Mouse (Mus musculus) liver, embryonic 14.5 days (tissue): ENCODE measurements at regions not wholly inside any gene's neighbourhood (a gene's known extent, or its start where the extent isn't known, plus 50 kb on each side); places are given as distances from the start of the nearest gene placed in this dataset.

Source experiments
- ATAC-seq: fragments of 200-750 bp; cut with Nextera tagmentation; 2 replicates; pipeline ENCODE4 v1.8.0; 2017; ENCODE audit warnings: moderate number of reproducible peaks, mild to moderate bottlenecking, moderate library complexity; ENCODE audit not compliant: insufficient read depth
- DNase-seq, 3 experiments: peaks; one replicate each; pipeline ENCODE4 v3.0.0-alpha.2; 2012 to 2013; ENCODE audit warnings: low read depth in 3 of 3, low spot score in 3 of 3
- H3K27ac ChIP-seq: fragments of 300-500 bp; sonication (generic); 2 replicates; pipeline ENCODE4 v1.5.1; 2014; ENCODE audit warnings: moderate library complexity, mild to moderate bottlenecking, control low read depth, inconsistent platforms
- H3K27me3 ChIP-seq: fragments of 300-500 bp; sonication (generic); 2 replicates; pipeline ENCODE4 v1.6.1; 2014; ENCODE audit warnings: mild to moderate bottlenecking, low read length, moderate library complexity; ENCODE audit not compliant: control insufficient read depth, insufficient read depth
- H3K36me3 ChIP-seq: fragments of 300-500 bp; sonication (generic); replicated peaks from 2 replicates; pipeline ENCODE4 v1.6.1; 2014; ENCODE audit warnings: low read depth; ENCODE audit not compliant: control insufficient read depth, insufficient read depth
- H3K4me1 ChIP-seq, 2 experiments: fragments of 200-500 bp in 1 of 2; fragments of 300-500 bp in 1 of 2; sonication (generic) in 1 of 2; replicated peaks; 2 replicates each; pipeline ENCODE4 v1.6.1; 2012 to 2014; ENCODE audit warnings: antibody characterized with exemption in 1 of 2, inconsistent platforms in 1 of 2, low read length in 1 of 2; ENCODE audit not compliant: control insufficient read depth in 2 of 2, insufficient read depth in 2 of 2
- H3K4me2 ChIP-seq: fragments of 300-500 bp; sonication (generic); 2 replicates; pipeline ENCODE4 v1.6.1; 2014; ENCODE audit warnings: low read depth, mild to moderate bottlenecking, control low read depth, moderate library complexity
- H3K4me3 ChIP-seq, 2 experiments: fragments of 200-500 bp in 1 of 2; fragments of 300-500 bp in 1 of 2; sonication (generic) in 1 of 2; 2 replicates each; pipeline ENCODE4 v1.5.1; 2012 to 2014; ENCODE audit warnings: low read depth in 2 of 2, low read length in 2 of 2, mild to moderate bottlenecking in 2 of 2, control low read depth in 1 of 2, inconsistent platforms in 1 of 2, moderate library complexity in 1 of 2; ENCODE audit not compliant: insufficient read depth in 1 of 2
- H3K9ac ChIP-seq: fragments of 300-500 bp; sonication (generic); replicated peaks from 2 replicates; pipeline ENCODE4 v1.6.1; 2014; ENCODE audit warnings: mild to moderate bottlenecking, control low read depth, moderate library complexity
- H3K9me3 ChIP-seq: fragments of 300-500 bp; sonication (generic); 2 replicates; pipeline ENCODE4 v1.6.1; 2016; ENCODE audit warnings: low read length, mixed read lengths; ENCODE audit not compliant: control insufficient read depth
- CTCF ChIP-seq: IDR thresholded peaks from 2 replicates; pipeline ENCODE4 v1.5.1; 2016; ENCODE audit warnings: antibody characterized with exemption, low read depth, control low read depth
- EP300 ChIP-seq: IDR thresholded peaks from 2 replicates; pipeline ENCODE4 v1.6.1; 2016; ENCODE audit warnings: antibody characterized with exemption, low read depth
- WGBS: fragments of 180-500 bp; shearing (Covaris S2); extraction: QIAGEN DNeasy Blood & Tissue Kit; methylation state at CpG from one replicate; pipeline ENCODE4 v1.1.7; 2014; ENCODE audit not compliant: insufficient replicate concordance; 5-methylcytosine and 5-hydroxymethylcytosine counted together

DNA sequence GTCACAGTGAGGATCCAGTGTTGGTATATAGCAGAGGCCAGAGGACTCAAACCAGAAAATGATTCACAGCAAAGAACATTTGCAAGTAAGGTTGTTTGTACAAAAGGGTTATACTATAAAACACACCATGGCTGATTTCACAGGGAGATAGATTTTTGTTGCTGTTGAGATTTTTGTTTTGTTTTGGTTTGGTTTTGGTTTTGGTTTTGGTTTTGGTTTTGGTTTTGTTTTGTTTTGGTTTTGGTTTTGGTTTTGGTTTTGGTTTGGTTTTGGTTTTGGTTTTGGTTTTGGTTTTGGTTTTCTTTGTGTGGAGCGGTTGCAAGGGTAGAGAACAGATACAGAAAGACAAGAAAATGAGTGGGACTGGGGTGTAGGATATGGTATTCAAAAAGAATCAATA lies 301.1 kb upstream of the Rack1 start:
- Histone ChIP-seq H3K9me3 (no peaks in the 10 kb centered on the region), H3K27ac (no peak overlapping the region), H3K27me3 (no peaks in the 10 kb centered on the region), H3K4me3 (no peak overlapping the region), H3K4me2 (no peak overlapping the region), H3K36me3 (no peaks in the 10 kb centered on the region), H3K9ac (no peak overlapping the region), H3K4me1 (no peaks in the 10 kb centered on the region)
- DNase-seq (no peak), ATAC-seq (no peak)
- TF ChIP-seq CTCF (no peak), EP300 (no peak)
- WGBS: 52% methylated on average over 1 of the region's 1 CpGs

DNA sequence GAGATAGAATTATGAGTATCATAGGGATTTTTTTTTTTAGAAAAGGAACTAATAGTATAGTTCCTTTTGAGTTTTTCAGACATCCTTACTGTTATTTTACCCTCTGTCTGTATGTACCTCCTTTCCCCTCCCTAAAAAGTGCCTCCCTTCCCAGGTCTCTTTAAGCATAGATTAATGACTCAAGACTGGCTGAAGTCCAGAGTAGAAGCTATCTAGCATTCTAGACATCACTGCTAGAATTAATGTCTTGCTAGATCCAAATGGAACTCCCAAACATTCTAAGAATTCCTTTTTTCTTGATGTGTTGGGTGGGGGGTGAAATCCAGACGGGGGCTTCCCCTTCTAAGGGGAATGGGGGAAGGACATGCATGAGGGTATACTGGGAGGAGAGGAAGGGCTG lies 311.8 kb upstream of the Rack1 start:
- H3K4me3 ChIP-seq: no peak overlapping the region
- H3K9ac ChIP-seq: no peak overlapping the region
- no peak overlapping the region for H3K4me2 ChIP-seq
- H3K27ac ChIP-seq: no peak overlapping the region
- 65% methylated on average over 1 of the region's 1 CpGs for WGBS
- H3K9me3 ChIP-seq: no peaks in the 10 kb centered on the region
- H3K27me3 ChIP-seq: no peaks in the 10 kb centered on the region
- TF ChIP-seq EP300 (no peak), CTCF (no peak)
- no peaks in the 10 kb centered on the region for H3K4me1 ChIP-seq
- ATAC-seq (no peak), DNase-seq (no peak)
- H3K36me3 ChIP-seq: no peaks in the 10 kb centered on the region

DNA sequence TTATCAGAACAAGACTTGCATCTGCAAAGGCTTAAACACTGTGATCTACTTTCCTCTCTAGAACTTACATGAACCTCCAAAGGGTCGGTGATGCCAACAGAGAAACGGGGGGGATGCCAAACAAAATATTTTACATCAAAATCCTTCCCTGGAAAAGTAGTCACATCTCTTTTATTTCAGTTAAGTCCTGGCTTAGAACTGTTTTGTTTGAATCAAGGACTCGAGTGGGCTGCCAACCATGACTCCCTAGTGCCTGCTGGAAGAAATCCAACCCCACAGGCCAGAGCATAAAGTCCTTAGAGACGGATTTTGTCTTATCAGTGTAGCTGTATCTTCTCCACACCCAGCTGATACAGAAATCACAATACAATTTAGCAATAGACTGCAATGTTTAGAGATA lies 336.1 kb upstream of the Rack1 start:
- Histone ChIP-seq H3K4me2 (no peak overlapping the region), H3K4me1 (no peaks in the 10 kb centered on the region), H3K27ac (no peak overlapping the region), H3K4me3 (no peak overlapping the region), H3K27me3 (no peaks in the 10 kb centered on the region), H3K9me3 (no peaks in the 10 kb centered on the region), H3K36me3 (no peaks in the 10 kb centered on the region), H3K9ac (no peak overlapping the region)
- no peak for TF ChIP-seq EP300
- no peak for TF ChIP-seq CTCF
- WGBS: 53% methylated on average over 4 of the region's 4 CpGs
- ATAC-seq: no peak
- DNase-seq: no peak

DNA sequence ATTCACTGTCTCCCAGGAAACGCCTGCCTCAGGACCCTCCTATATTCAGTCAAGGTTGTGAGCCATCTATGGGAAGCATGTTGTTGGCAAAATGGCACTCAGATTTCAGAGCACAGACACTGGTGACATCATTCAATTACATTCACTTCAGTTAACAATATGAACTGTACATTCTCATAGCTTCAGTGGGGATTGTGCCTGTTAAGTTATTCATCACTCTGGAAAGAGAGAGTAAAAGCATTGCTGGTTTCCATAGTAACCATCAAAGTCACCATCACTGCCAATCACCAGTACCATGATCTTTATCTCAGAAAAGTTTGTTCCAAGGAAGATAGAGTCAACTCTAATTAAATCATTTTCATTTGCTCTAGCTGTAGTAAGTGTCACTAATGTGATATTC lies 350.2 kb upstream of the Rack1 start:
- ATAC-seq (no peak), DNase-seq (no peak)
- H3K27ac ChIP-seq: no peak overlapping the region
- no peaks in the 10 kb centered on the region for H3K36me3 ChIP-seq
- 41% methylated on average over 1 of the region's 1 CpGs for WGBS
- no peak overlapping the region for H3K9ac ChIP-seq
- H3K27me3 ChIP-seq: no peaks in the 10 kb centered on the region
- no peaks in the 10 kb centered on the region for H3K9me3 ChIP-seq
- H3K4me2 ChIP-seq: no peak overlapping the region
- TF ChIP-seq CTCF: no peak
- TF ChIP-seq EP300: no peak
- no peaks in the 10 kb centered on the region for H3K4me1 ChIP-seq
- no peak overlapping the region for H3K4me3 ChIP-seq

DNA sequence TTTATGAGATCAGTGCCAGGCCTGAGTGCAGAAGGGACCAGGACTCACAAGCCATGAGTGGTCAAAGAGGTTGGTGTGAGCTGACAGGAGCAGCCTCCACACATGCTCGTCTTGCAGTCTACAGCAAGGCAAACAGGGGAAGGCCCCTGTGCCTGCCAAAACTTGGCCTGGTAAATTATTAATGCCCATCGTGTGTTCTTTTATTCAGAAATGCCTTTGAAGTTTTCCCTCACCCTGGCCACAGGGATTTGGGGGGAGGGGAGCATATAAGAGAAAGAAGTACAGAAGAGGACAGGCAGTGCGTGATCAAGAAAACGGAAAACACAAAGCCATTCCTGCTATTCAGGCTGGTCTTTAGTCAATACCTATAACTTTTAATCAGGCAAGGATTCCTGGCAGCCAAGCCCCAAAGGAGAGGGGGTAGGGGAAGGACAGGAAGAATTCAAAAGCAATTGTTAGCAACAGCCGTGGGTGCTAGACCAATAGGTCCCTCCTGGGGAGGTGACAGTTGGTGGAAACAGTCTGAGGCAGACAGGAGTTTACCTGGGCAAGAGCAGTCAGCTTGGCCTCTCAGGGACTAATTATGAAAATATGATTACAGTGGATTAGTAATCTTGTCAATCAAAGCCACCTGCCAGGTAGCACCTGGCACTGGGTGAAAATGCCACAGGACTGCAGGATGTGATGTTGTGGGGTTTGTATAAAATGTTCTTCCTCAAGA lies 357.4 kb upstream of the Rack1 start:
- Histone ChIP-seq H3K4me2 (no peak overlapping the region), H3K27me3 (no peaks in the 10 kb centered on the region), H3K9me3 (no peaks in the 10 kb centered on the region), H3K27ac (no peak overlapping the region), H3K9ac (no peak overlapping the region), H3K36me3 (no peaks in the 10 kb centered on the region), H3K4me3 (no peak overlapping the region), H3K4me1 (no peaks in the 10 kb centered on the region)
- WGBS: 34% methylated on average over 5 of the region's 5 CpGs
- ATAC-seq (no peak), DNase-seq (no peak)
- no peak for TF ChIP-seq CTCF
- no peak for TF ChIP-seq EP300
